ENCODE assay signal across 28 mouse cellular contexts in the genomic region with DNA sequence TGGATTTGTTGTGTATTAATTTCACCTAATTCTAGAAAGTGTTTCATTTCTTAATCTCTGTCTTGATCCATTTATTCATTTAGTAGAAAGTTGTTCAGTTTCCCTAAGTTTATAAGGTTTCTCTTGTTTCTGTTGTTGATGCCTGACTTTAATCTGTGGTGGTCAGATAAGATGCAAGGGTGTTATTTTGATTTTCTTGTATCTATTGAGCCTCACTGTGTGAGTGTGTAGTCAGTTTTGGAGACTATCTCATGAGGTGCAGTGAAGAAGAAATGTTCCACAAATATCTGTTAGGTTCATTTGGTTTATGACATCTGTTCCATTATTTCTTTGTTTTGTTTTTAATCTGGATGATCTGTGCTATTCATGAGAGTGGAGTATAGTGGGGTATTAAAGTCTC. TPM values are rescaled to one million over a fixed set of nuclear protein-coding genes. Genes with fewer than 3 reads are reported as not detected.
A peak's percentile ranks its signal among the peaks of the same experiment; 100 is the strongest.
DNase-seq lines count a peak whose midpoint lies in the region; ATAC-seq and TF ChIP-seq lines count a peak whose summit lies in the region.
"Had no signal": no experiment of that assay in that cellular context is flagged by ENCODE, and none has a peak within 500 bp of the region (broad histone marks: within the 10 kb centered on the region; RNA-seq: fewer than 3 reads in every experiment).

No protein-coding gene starts in this region.

- H3K4me3 ChIP-seq in G1E (ENCODE audit: low read depth, low read length) (no peak overlapping the region), MEL (ENCODE audit: control insufficient read depth in 1 of 2, insufficient read depth in 1 of 2, low read depth in 2 of 2, low read length in 2 of 2) (no peak overlapping the region)

- TF ChIP-seq POLR2A in MEL (IDR thresholded peaks at IDR 0.05; ENCODE audit: control insufficient read depth in 1 of 2, insufficient read depth in 1 of 2, low read depth in 1 of 2, low read length in 2 of 2, poor library complexity in 1 of 2), result no peak

- no peak overlapping the region for H3K9ac ChIP-seq in MEL (ENCODE audit: control insufficient read depth, low read depth, low read length, poor library complexity, severe bottlenecking)

- H3K79me2 ChIP-seq in MEL (ENCODE audit: control insufficient read depth, insufficient read depth, low read length, poor library complexity), result peaks cover 30% of the 10 kb centered on the region

- peak; percentile 49 to 64; a peak in 3 of 4 replicates for TF ChIP-seq EP300 in MEL (IDR thresholded peaks at IDR 0.05; ENCODE audit: low read depth in 1 of 2, low read length in 2 of 2)

- no peak for TF ChIP-seq RAD21 in MEL (IDR thresholded peaks at IDR 0.05; ENCODE audit: low read depth, low read length)

- no peak for TF ChIP-seq CTCF in G1E (IDR thresholded peaks at IDR 0.05; ENCODE audit: low read depth, low read length)
- TF ChIP-seq CTCF in MEL (IDR thresholded peaks at IDR 0.05 in 2 of 3, conservative IDR thresholded peaks at IDR 0.05 in 1 of 3; ENCODE audit: control insufficient read depth in 1 of 3, insufficient read depth in 1 of 3, low read depth in 2 of 3, low read length in 3 of 3, poor library complexity in 1 of 3, severe bottlenecking in 1 of 3), result no peak

- H3K27me3 ChIP-seq in G1E (ENCODE audit: insufficient read depth, low read length) (no peaks in the 10 kb centered on the region), MEL (ENCODE audit: control insufficient read depth in 1 of 2, insufficient read depth in 2 of 2, low read length in 2 of 2) (no peaks in the 10 kb centered on the region)
- H3K27me3 ChIP-seq: CH12.LX, Patski had no signal

- no peak overlapping the region for H3K27ac ChIP-seq in MEL (ENCODE audit: control insufficient read depth, low read depth, low read length)

- H3K4me1 ChIP-seq in G1E (ENCODE audit: insufficient read depth, low read depth, low read length) (peaks cover 19% of the 10 kb centered on the region), MEL (ENCODE audit: control insufficient read depth in 1 of 2, insufficient read depth in 2 of 2, low read length in 2 of 2) (peaks cover 22 to 28% of the 10 kb centered on the region in 2 experiments)

- H3K9me3 ChIP-seq in G1E (replicated peaks), result no peaks in the 10 kb centered on the region
- no peaks in the 10 kb centered on the region for H3K9me3 ChIP-seq in MEL (replicated peaks; ENCODE audit: insufficient read depth, low read length)

- no peak for DNase-seq in G1E (ENCODE audit: low spot score)
- no peak for DNase-seq in MEL (ENCODE audit: low read depth, low spot score)
- no peak for DNase-seq in thymus, postnatal 10 days (ENCODE audit: low spot score in 2 of 2)
- no peak for DNase-seq in cerebellum, adult 11-12 months
- no peak for DNase-seq in right cerebral cortex, adult 2 months (ENCODE audit: low spot score in 2 of 2)
- DNase-seq in urinary bladder, postnatal 4 days (ENCODE audit: low spot score in 2 of 2), result no peak
- DNase-seq: adrenal gland, adult 2 months; adrenal gland, adult 8-10 months; adrenal gland, postnatal 10 days; adrenal gland, postnatal 14 days; adrenal gland, postnatal 25 days; adrenal gland, postnatal 36 days; B cell, adult 2 months; cerebellum, adult 11 months; cerebellum, adult 18-20 months; cerebellum, adult 2 months; cerebellum, adult 8-10 months had no signal

- H3K36me3 ChIP-seq in G1E (replicated peaks), result peaks cover 17% of the 10 kb centered on the region
- peaks cover 9 to 39% of the 10 kb centered on the region in 2 experiments for H3K36me3 ChIP-seq in MEL (ENCODE audit: control insufficient read depth in 1 of 2, insufficient read depth in 2 of 2, low read length in 2 of 2)

- 0 out of 2 replicates have a peak, but pooled peaks have one; percentile 30 for ATAC-seq in G1E (ENCODE audit: extremely low read depth, insufficient number of reproducible peaks, low FRiP score, poor library complexity, severe bottlenecking)
- ATAC-seq in megakaryocyte progenitor cell, adult 5-6 weeks (replicated peaks; ENCODE audit: poor library complexity), result peak; percentile 64
- ATAC-seq in megakaryocyte-erythroid progenitor cell, adult 5-6 weeks (replicated peaks; ENCODE audit: low FRiP score, low TSS enrichment, poor library complexity, severe bottlenecking), result peak; percentile 87
- ATAC-seq: activated CD4-positive, CD25-positive, alpha-beta regulatory T cell, adult 4 months; CD4-positive, CD25-positive, alpha-beta regulatory T cell, adult 4 months; Patski had no signal

TF ChIP-seq in MEL, 35 proteins besides CTCF, POLR2A, EP300 and RAD21:
- TF ChIP-seq ZNF384 (IDR thresholded peaks at IDR 0.05; ENCODE audit: low read depth, low read length) (no peak), USF1 (IDR thresholded peaks at IDR 0.05; ENCODE audit: low read depth, low read length) (no peak), POLR2AphosphoS5 (IDR thresholded peaks at IDR 0.05; ENCODE audit: borderline replicate concordance, low read depth, low read length) (no peak), TBP (IDR thresholded peaks at IDR 0.05; ENCODE audit: low read depth, low read length) (no peak), POLR2AphosphoS2 (IDR thresholded peaks at IDR 0.05; ENCODE audit: low read length) (no peak), SIN3A (IDR thresholded peaks at IDR 0.05; ENCODE audit: low read length) (peak; percentile 31), CHD1 (IDR thresholded peaks at IDR 0.05; ENCODE audit: low read depth, low read length) (0 out of 2 replicates have a peak, but pooled peaks have one; percentile 13), ZKSCAN1 (IDR thresholded peaks at IDR 0.05; ENCODE audit: low read depth, low read length) (no peak), CHD2 (IDR thresholded peaks at IDR 0.05; ENCODE audit: low read length) (no peak), ZMIZ1 (IDR thresholded peaks at IDR 0.05; ENCODE audit: low read depth, low read length) (no peak), ZC3H11A (IDR thresholded peaks at IDR 0.05; ENCODE audit: low read depth, low read length) (no peak), TCF12 (IDR thresholded peaks at IDR 0.05; ENCODE audit: low read depth, low read length) (peak; percentile 75), MXI1 (IDR thresholded peaks at IDR 0.05; ENCODE audit: low read depth, low read length) (0 out of 2 replicates have a peak, but pooled peaks have one; percentile 34), KAT2A (conservative IDR thresholded peaks at IDR 0.05; ENCODE audit: low read depth, low read length) (no peak), ETS1 (IDR thresholded peaks at IDR 0.05; ENCODE audit: low read depth, low read length) (peak; percentile 60), JUND (IDR thresholded peaks at IDR 0.05; ENCODE audit: low read depth, low read length) (no peak), MAX (IDR thresholded peaks at IDR 0.05; ENCODE audit: low read length) (no peak), ELF1 (IDR thresholded peaks at IDR 0.05; ENCODE audit: low read depth, low read length) (no peak), GATA1 (IDR thresholded peaks at IDR 0.05; ENCODE audit: low read depth, low read length) (peak; percentile 80), TAL1 (IDR thresholded peaks at IDR 0.05; ENCODE audit: low read length) (peak; percentile 49), RCOR1 (IDR thresholded peaks at IDR 0.05; ENCODE audit: low read depth, low read length) (peak; percentile 94), MYC (IDR thresholded peaks at IDR 0.05; ENCODE audit: low read depth, low read length) (peak; percentile 27; the same call in 1 of the 2 replicates)

RNA-seq across cellular contexts. Expression of a gene that starts 21.2 kb away (rescaled TPM):
- total RNA-seq in G1E (2014; fragmentation: Nextera tagmentation), result 87.5 and 91.7 TPM in 2 replicates
- 145 and 147 TPM in 2 replicates for total RNA-seq in G1E (2017)
- polyA plus RNA-seq in G1E (2012), result 22.4 and 23.4 TPM in 2 replicates
- total RNA-seq in MEL (2012; rRNA removed), result 43.2 and 47.5 TPM in 2 replicates
- 10 to 100 TPM; 45.3 to 77.7 TPM for polyA plus RNA-seq in MEL (2012; ENCODE audit: insufficient read depth in 1 of 2, insufficient read length in 2 of 2, low read depth in 1 of 2, low replicate concordance in 2 of 2, missing spikeins in 1 of 2)
- 37.6 and 41.7 TPM in 2 replicates for total RNA-seq in megakaryocyte progenitor cell, adult 5-6 weeks (2015)
- 31.6 and 47.6 TPM in 2 replicates for total RNA-seq in megakaryocyte progenitor cell, adult 5-6 weeks (2017)
- total RNA-seq in megakaryocyte-erythroid progenitor cell, adult 5-6 weeks (2014; fragmentation: Nextera tagmentation), result 59.9 and 75.9 TPM in 2 replicates
- 63.8 and 90.7 TPM in 2 replicates for total RNA-seq in megakaryocyte-erythroid progenitor cell, adult 5-6 weeks (2017)

RNA-seq across cellular contexts. Expression of a gene that starts 27.0 kb away (rescaled TPM):
- not detected in 2 replicates for total RNA-seq in G1E (2014; fragmentation: Nextera tagmentation)
- not detected in 2 replicates for total RNA-seq in G1E (2017)
- polyA plus RNA-seq in G1E (2012), result not detected in 2 replicates
- not detected in 2 replicates for total RNA-seq in MEL (2012; rRNA removed)
- not detected for polyA plus RNA-seq in MEL (2012; ENCODE audit: insufficient read depth in 1 of 2, insufficient read length in 2 of 2, low read depth in 1 of 2, low replicate concordance in 2 of 2, missing spikeins in 1 of 2)
- total RNA-seq in megakaryocyte progenitor cell, adult 5-6 weeks (2015), result not detected in 2 replicates
- total RNA-seq in megakaryocyte progenitor cell, adult 5-6 weeks (2017), result not detected in 2 replicates
- total RNA-seq in megakaryocyte-erythroid progenitor cell, adult 5-6 weeks (2014; fragmentation: Nextera tagmentation), result not detected in 2 replicates
- not detected in 2 replicates for total RNA-seq in megakaryocyte-erythroid progenitor cell, adult 5-6 weeks (2017)
- total RNA-seq: adrenal gland, adult 18-20 months; adrenal gland, adult 2 months; adrenal gland, adult 8-10 months; adrenal gland, postnatal 10 days; adrenal gland, postnatal 14 days; adrenal gland, postnatal 25 days; adrenal gland, postnatal 36 days; adrenal gland, postnatal 4 days; CH12.LX; ES-E14 had no signal
- polyA plus RNA-seq: activated CD4-positive, CD25-positive, alpha-beta regulatory T cell, adult 4 months; adrenal gland, adult 2 months; brain, embryonic 14.5 days; C2C12; CD4-positive, CD25-positive, alpha-beta regulatory T cell, adult 4 months; cerebellum, adult 2 months; Patski had no signal

RNA-seq across cellular contexts. Expression of a gene that starts 39.4 kb away (rescaled TPM):
- 24.9 and 30.0 TPM in 2 replicates for total RNA-seq in G1E (2014; fragmentation: Nextera tagmentation)
- 49.5 and 68.6 TPM in 2 replicates for total RNA-seq in G1E (2017)
- 10.7 and 13.5 TPM in 2 replicates for polyA plus RNA-seq in G1E (2012)
- 18.3 and 19.8 TPM in 2 replicates for total RNA-seq in MEL (2012; rRNA removed)
- polyA plus RNA-seq in MEL (2012; ENCODE audit: insufficient read depth in 1 of 2, insufficient read length in 2 of 2, low read depth in 1 of 2, low replicate concordance in 2 of 2, missing spikeins in 1 of 2), result 10 to 100 TPM in 1 of 2 experiments, not detected in 1; 21.0 TPM
- 3.3 and 16.3 TPM in 2 replicates for total RNA-seq in megakaryocyte progenitor cell, adult 5-6 weeks (2015)
- 5.1 and 8.4 TPM in 2 replicates for total RNA-seq in megakaryocyte progenitor cell, adult 5-6 weeks (2017)
- 35.1 and 35.7 TPM in 2 replicates for total RNA-seq in megakaryocyte-erythroid progenitor cell, adult 5-6 weeks (2014; fragmentation: Nextera tagmentation)
- 33.8 and 38.9 TPM in 2 replicates for total RNA-seq in megakaryocyte-erythroid progenitor cell, adult 5-6 weeks (2017)

Comparison
In these comparisons a context has a peak if more than half of its experiments do, and no peak if none do; other contexts are left out.
1. ATAC-seq: peak in every context shown above with its lines; median percentile 87 in megakaryocyte-erythroid progenitor cell, adult 5-6 weeks; 64 in megakaryocyte progenitor cell, adult 5-6 weeks; 30 in G1E.